Mouse (Mus musculus): ENCODE measurements at regions not wholly inside any gene's neighbourhood (a gene's known extent, or its start where the extent isn't known, plus 50 kb on each side); places are given as distances from the start of the nearest gene placed in this dataset.

DNA sequence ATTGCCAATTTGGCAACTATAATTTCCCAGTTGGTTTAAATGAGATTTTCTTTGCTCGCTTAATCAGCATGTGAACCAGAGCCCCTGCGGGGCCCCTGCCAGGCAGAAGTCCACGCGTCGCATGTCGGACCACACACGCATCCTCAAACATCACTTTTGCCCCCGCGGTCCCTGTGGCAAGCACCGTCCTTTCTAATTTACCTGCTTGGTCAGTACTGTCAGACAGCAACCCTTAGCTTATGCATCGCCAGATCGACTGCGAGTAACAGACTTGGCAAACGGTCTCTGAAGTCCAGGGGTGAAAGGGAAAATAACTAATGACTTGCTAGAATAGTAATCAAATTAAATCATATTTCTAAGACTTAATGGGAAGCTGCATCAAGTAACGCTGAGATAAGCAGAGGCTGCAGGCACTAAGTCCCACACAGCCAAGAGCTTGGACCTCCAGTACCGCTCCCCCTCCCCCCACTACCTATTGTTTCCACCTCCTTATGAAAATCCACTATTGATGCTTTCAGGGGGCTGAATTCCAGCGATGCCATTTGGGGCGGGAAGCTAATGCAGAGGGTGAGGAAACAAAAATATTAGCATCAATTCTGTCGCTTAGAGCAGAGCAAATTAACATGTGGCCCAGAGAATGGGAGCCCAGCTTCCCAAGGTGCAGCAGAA is 142.0 kb upstream of the Cntnap4 start:
- Histone ChIP-seq H3K4me2 (ENCODE audit: low read depth, severe bottlenecking) (no peak overlapping the region), H3K4me3 (ENCODE audit: low read depth, low read length) (no peak overlapping the region), H3K9ac (ENCODE audit: low read length) (no peak overlapping the region), H3K36me3 (ENCODE audit: control insufficient read depth, insufficient read depth, low read length) (no peaks in the 10 kb centered on the region), H3K4me1 (ENCODE audit: control insufficient read depth, insufficient read depth, low read length) (no peaks in the 10 kb centered on the region), H3K27me3 (ENCODE audit: control insufficient read depth, insufficient read depth, low read length) (no peaks in the 10 kb centered on the region), H3K27ac (replicated peaks; ENCODE audit: low read depth, low read length) (no peak overlapping the region), H3K9me3 (ENCODE audit: control insufficient read depth, low read length) (no peaks in the 10 kb centered on the region)
- DNase-seq (ENCODE audit: low spot score) (no peak), ATAC-seq (ENCODE audit: insufficient number of reproducible peaks, low FRiP score, low TSS enrichment, low read depth) (no peak)
- 61% methylated on average over 19 of the region's 19 CpGs for WGBS

DNA sequence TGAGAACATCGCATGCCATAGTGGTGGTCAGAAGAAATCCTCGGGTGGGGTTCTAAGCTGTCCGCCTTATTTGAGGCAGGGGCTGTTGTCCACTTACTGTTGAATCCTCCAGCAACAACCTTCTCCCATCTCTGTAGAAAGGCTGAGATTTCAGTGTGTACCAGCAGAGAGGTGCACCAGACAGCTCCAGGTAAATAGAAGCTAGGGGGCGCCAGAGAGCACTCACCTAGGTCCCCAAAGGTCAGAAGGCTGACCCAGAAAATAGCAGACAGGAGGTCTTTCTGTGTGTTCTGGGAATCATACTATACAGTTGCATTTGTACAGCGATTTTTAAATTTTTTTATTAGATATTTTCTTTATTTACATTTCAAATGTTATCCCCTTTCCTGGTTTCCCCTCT is 157.9 kb upstream of the Cntnap4 start:
- H3K4me3 ChIP-seq (ENCODE audit: low read depth, low read length) = no peak overlapping the region
- H3K9ac ChIP-seq (ENCODE audit: low read length) = no peak overlapping the region
- no peaks in the 10 kb centered on the region for H3K4me1 ChIP-seq (ENCODE audit: control insufficient read depth, insufficient read depth, low read length)
- H3K27ac ChIP-seq (replicated peaks; ENCODE audit: low read depth, low read length) = no peak overlapping the region
- H3K36me3 ChIP-seq (ENCODE audit: control insufficient read depth, insufficient read depth, low read length) = no peaks in the 10 kb centered on the region
- H3K9me3 ChIP-seq (ENCODE audit: control insufficient read depth, low read length) = no peaks in the 10 kb centered on the region
- 89% methylated on average over 5 of the region's 5 CpGs for WGBS
- DNase-seq (ENCODE audit: low spot score) (no peak), ATAC-seq (ENCODE audit: insufficient number of reproducible peaks, low FRiP score, low TSS enrichment, low read depth) (no peak)
- H3K27me3 ChIP-seq (ENCODE audit: control insufficient read depth, insufficient read depth, low read length) = no peaks in the 10 kb centered on the region
- H3K4me2 ChIP-seq (ENCODE audit: low read depth, severe bottlenecking) = no peak overlapping the region

DNA sequence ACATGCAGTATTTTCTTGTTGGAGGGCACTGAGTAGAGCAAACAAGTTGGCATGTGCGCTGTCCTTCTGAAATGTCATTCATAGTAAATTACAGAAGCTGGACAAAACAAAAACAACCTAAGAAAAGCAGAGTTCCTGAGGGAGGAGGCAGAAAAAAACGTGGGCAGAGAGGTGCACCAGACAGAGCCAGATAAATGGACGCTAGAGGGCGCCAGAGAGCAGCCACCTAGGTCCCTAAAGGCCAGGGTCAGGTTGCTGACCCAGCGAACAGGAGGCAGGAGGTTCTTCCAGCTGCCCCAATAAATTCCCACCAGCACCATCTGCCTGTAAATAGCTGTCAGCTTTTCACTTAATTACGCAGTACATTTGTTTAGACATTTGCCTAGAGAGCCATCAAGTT is 158.6 kb upstream of the Cntnap4 start:
- no peaks in the 10 kb centered on the region for H3K27me3 ChIP-seq (ENCODE audit: control insufficient read depth, insufficient read depth, low read length)
- H3K27ac ChIP-seq (replicated peaks; ENCODE audit: low read depth, low read length) = no peak overlapping the region
- no peaks in the 10 kb centered on the region for H3K36me3 ChIP-seq (ENCODE audit: control insufficient read depth, insufficient read depth, low read length)
- H3K4me3 ChIP-seq (ENCODE audit: low read depth, low read length) = no peak overlapping the region
- WGBS = 19% methylated on average over 6 of the region's 6 CpGs
- H3K4me1 ChIP-seq (ENCODE audit: control insufficient read depth, insufficient read depth, low read length) = no peaks in the 10 kb centered on the region
- ATAC-seq (ENCODE audit: insufficient number of reproducible peaks, low FRiP score, low TSS enrichment, low read depth) (no peak), DNase-seq (ENCODE audit: low spot score) (peak; percentile 74)
- no peak overlapping the region for H3K9ac ChIP-seq (ENCODE audit: low read length)
- no peak overlapping the region for H3K4me2 ChIP-seq (ENCODE audit: low read depth, severe bottlenecking)
- H3K9me3 ChIP-seq (ENCODE audit: control insufficient read depth, low read length) = no peaks in the 10 kb centered on the region

DNA sequence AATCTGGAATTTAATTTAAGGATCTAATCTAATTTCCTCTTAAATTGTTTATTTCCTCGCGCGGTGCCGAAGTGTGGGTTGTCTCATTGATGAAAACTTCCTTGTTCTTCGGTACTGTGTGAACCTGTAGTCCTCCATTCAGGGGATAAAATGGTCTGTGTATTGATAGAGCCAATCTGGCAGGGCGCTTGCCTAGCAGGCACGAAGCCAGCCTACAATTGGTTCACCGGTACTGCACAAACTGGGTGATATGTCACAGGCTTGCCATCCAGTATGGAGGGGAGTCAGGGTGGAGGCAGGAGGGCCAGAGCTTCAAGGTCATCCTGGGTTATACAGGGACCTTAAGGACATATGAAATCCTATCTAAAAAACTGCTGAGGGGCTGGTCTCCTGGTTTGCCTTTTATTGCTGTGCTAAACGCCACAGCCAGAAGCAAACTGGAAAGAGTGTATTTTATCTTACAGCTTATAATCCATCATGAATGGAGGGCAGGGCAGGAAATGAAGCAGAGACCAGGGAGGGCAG is 161.6 kb upstream of the Cntnap4 start:
- Histone ChIP-seq H3K27me3 (ENCODE audit: control insufficient read depth, insufficient read depth, low read length) (no peaks in the 10 kb centered on the region), H3K27ac (replicated peaks; ENCODE audit: low read depth, low read length) (no peak overlapping the region), H3K4me1 (ENCODE audit: control insufficient read depth, insufficient read depth, low read length) (no peaks in the 10 kb centered on the region), H3K4me3 (ENCODE audit: low read depth, low read length) (no peak overlapping the region), H3K36me3 (ENCODE audit: control insufficient read depth, insufficient read depth, low read length) (no peaks in the 10 kb centered on the region), H3K9me3 (ENCODE audit: control insufficient read depth, low read length) (no peaks in the 10 kb centered on the region), H3K4me2 (ENCODE audit: low read depth, severe bottlenecking) (no peak overlapping the region), H3K9ac (ENCODE audit: low read length) (no peak overlapping the region)
- WGBS = 92% methylated on average over 9 of the region's 9 CpGs
- DNase-seq (ENCODE audit: low spot score) = no peak
- ATAC-seq (ENCODE audit: insufficient number of reproducible peaks, low FRiP score, low TSS enrichment, low read depth) = no peak

DNA sequence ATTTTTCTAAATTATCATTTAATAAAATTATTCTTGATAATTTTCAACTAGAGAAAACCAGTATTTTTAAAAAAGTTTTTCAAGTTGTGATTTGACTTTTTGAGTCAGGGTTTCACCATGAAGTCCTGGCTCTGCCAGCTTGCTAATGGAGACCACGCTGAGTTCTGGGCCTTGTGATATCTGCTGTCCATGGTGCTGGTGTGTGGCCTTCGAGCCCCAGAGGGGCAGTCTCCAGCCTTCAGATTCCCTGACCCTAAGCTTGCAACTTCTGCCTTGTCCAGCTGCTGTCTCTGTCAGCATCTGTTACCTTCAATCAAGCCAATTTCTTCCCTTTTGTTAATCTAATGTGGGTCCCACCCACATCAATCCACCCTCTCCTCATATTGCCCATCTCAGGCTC is 165.8 kb upstream of the Cntnap4 start:
- 7% methylated on average over 2 of the region's 2 CpGs for WGBS

DNA sequence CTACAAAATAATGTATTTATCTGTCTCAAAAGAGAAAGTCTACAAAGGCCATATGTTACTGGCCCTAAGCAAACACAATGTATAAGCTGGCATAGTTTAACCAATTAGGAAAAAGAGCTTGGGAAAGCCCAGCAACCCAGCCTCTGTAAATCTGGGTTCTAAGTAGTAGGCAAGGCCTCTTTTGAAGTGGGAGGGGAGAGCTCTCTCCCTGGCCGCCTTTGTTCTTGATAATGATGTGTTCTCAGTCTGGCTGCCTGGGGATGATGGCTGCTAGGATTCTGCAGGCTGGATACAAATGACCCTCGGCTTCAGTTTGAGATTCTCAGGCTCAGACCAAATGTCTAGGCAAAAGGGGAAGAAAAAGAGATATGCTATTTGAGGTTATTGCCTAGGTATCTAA is 172.4 kb upstream of the Cntnap4 start:
- Histone ChIP-seq H3K27me3 (ENCODE audit: control insufficient read depth, insufficient read depth, low read length) (no peaks in the 10 kb centered on the region), H3K9me3 (ENCODE audit: control insufficient read depth, low read length) (no peaks in the 10 kb centered on the region), H3K9ac (ENCODE audit: low read length) (no peak overlapping the region), H3K4me3 (ENCODE audit: low read depth, low read length) (no peak overlapping the region), H3K4me2 (ENCODE audit: low read depth, severe bottlenecking) (no peak overlapping the region), H3K36me3 (ENCODE audit: control insufficient read depth, insufficient read depth, low read length) (no peaks in the 10 kb centered on the region), H3K27ac (replicated peaks; ENCODE audit: low read depth, low read length) (no peak overlapping the region), H3K4me1 (ENCODE audit: control insufficient read depth, insufficient read depth, low read length) (no peaks in the 10 kb centered on the region)
- ATAC-seq (ENCODE audit: insufficient number of reproducible peaks, low FRiP score, low TSS enrichment, low read depth) (no peak), DNase-seq (ENCODE audit: low spot score) (no peak)
- 29% methylated on average over 2 of the region's 2 CpGs for WGBS

More for the DNA sequence above, 165.8 kb upstream of the Cntnap4 start:
- H3K36me3 ChIP-seq (ENCODE audit: control insufficient read depth, insufficient read depth, low read length) = no peaks in the 10 kb centered on the region
- no peak overlapping the region for H3K4me2 ChIP-seq (ENCODE audit: low read depth, severe bottlenecking)
- H3K4me3 ChIP-seq (ENCODE audit: low read depth, low read length) = no peak overlapping the region
- H3K4me1 ChIP-seq (ENCODE audit: control insufficient read depth, insufficient read depth, low read length) = no peaks in the 10 kb centered on the region
- H3K9ac ChIP-seq (ENCODE audit: low read length) = no peak overlapping the region
- H3K27me3 ChIP-seq (ENCODE audit: control insufficient read depth, insufficient read depth, low read length) = no peaks in the 10 kb centered on the region
- ATAC-seq (ENCODE audit: insufficient number of reproducible peaks, low FRiP score, low TSS enrichment, low read depth) = 0 out of 2 replicates have a peak, but pooled peaks have one; percentile 73
- no peak overlapping the region for H3K27ac ChIP-seq (replicated peaks; ENCODE audit: low read depth, low read length)
- no peaks in the 10 kb centered on the region for H3K9me3 ChIP-seq (ENCODE audit: control insufficient read depth, low read length)
- DNase-seq (ENCODE audit: low spot score) = peak; percentile 65

DNA sequence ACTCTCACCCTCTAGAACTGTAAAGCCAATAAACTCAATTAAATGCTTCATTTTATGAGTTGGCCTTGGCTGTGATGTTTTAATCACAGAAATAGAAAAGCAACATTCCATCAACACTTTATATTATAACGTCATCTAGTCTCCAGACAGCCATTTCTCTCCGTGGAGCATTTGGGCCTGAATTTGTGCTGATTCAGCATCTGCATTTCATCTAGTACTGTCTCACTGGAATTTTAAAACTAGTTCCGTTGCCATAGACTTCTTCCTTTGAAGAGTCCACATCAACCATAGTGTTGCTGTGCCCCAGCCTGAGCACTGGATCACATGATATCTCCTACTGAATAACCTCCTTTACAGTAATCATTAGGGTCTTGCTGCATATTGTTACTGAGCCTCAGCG is 179.7 kb upstream of the Cntnap4 start:
- Histone ChIP-seq H3K9me3 (ENCODE audit: control insufficient read depth, low read length) (no peaks in the 10 kb centered on the region), H3K27me3 (ENCODE audit: control insufficient read depth, insufficient read depth, low read length) (no peaks in the 10 kb centered on the region), H3K27ac (replicated peaks; ENCODE audit: low read depth, low read length) (no peak overlapping the region), H3K4me3 (ENCODE audit: low read depth, low read length) (no peak overlapping the region), H3K4me2 (ENCODE audit: low read depth, severe bottlenecking) (no peak overlapping the region), H3K4me1 (ENCODE audit: control insufficient read depth, insufficient read depth, low read length) (no peaks in the 10 kb centered on the region), H3K9ac (ENCODE audit: low read length) (no peak overlapping the region), H3K36me3 (ENCODE audit: control insufficient read depth, insufficient read depth, low read length) (no peaks in the 10 kb centered on the region)
- no peak for DNase-seq (ENCODE audit: low spot score)
- 83% methylated on average over 4 of the region's 4 CpGs for WGBS
- ATAC-seq (ENCODE audit: insufficient number of reproducible peaks, low FRiP score, low TSS enrichment, low read depth) = no peak

DNA sequence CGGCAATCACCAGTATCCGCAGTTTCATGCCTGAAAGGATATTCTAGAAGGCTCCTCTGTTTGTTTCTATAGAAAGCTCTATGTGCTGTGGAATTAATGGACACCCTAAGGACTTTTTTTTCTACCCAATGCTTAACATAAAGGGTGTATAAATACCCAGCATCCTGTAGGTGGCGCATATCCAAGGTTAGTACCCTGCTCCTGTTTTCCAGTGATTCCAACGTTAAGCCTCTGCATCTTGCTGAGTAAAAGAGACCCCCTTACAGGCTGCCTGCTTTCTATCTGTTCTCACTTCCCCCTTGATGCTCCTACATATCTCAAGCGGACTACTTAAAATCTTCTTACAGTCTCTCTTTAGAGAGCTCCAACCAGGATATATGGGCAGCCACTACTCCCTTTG is 221.5 kb upstream of the Cntnap4 start:
- H3K4me3 ChIP-seq (ENCODE audit: low read depth, low read length) = no peak overlapping the region
- H3K4me2 ChIP-seq (ENCODE audit: low read depth, severe bottlenecking) = no peak overlapping the region; the same call in 1 of the 2 replicates
- no peaks in the 10 kb centered on the region for H3K9me3 ChIP-seq (ENCODE audit: control insufficient read depth, low read length)
- no peak for ATAC-seq (ENCODE audit: insufficient number of reproducible peaks, low FRiP score, low TSS enrichment, low read depth)
- no peaks in the 10 kb centered on the region for H3K4me1 ChIP-seq (ENCODE audit: control insufficient read depth, insufficient read depth, low read length)
- WGBS = 35% methylated on average over 5 of the region's 5 CpGs
- peak; percentile 57 for DNase-seq (ENCODE audit: low spot score)
- no peak overlapping the region for H3K9ac ChIP-seq (ENCODE audit: low read length)
- H3K27ac ChIP-seq (replicated peaks; ENCODE audit: low read depth, low read length) = no peak overlapping the region
- H3K27me3 ChIP-seq (ENCODE audit: control insufficient read depth, insufficient read depth, low read length) = no peaks in the 10 kb centered on the region
- no peaks in the 10 kb centered on the region for H3K36me3 ChIP-seq (ENCODE audit: control insufficient read depth, insufficient read depth, low read length)

DNA sequence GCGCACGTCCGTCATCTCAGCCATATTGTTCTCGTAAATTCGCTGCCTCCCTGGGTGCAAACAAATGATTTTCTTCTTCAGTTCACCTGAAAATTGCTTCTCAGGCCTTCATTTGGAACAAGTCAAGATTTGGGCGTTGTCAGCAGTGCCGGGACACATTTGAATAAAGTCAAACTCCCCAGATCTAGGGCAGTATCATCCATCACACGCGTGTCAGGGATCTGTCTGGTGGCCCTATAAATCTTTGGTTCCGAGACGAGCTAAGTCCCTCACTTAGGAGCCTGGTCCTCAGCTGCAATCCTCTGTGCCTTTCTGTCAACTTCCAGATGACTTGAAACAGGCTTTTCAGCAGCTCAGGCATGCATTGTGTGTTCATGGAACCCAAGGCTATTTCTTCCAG is 236.7 kb upstream of the Cntnap4 start:
- no peaks in the 10 kb centered on the region for H3K9me3 ChIP-seq (ENCODE audit: control insufficient read depth, low read length)
- no peak overlapping the region for H3K4me3 ChIP-seq (ENCODE audit: low read depth, low read length)
- DNase-seq (ENCODE audit: low spot score) (no peak), ATAC-seq (ENCODE audit: insufficient number of reproducible peaks, low FRiP score, low TSS enrichment, low read depth) (no peak)
- no peak overlapping the region for H3K27ac ChIP-seq (replicated peaks; ENCODE audit: low read depth, low read length)
- 32% methylated on average over 11 of the region's 11 CpGs for WGBS
- no peaks in the 10 kb centered on the region for H3K36me3 ChIP-seq (ENCODE audit: control insufficient read depth, insufficient read depth, low read length)
- H3K27me3 ChIP-seq (ENCODE audit: control insufficient read depth, insufficient read depth, low read length) = no peaks in the 10 kb centered on the region
- H3K4me2 ChIP-seq (ENCODE audit: low read depth, severe bottlenecking) = no peak overlapping the region
- no peak overlapping the region for H3K9ac ChIP-seq (ENCODE audit: low read length)
- 0 out of 2 replicates have a peak, but pooled peaks cover under 1% of the 10 kb centered on the region for H3K4me1 ChIP-seq (ENCODE audit: control insufficient read depth, insufficient read depth, low read length)

Data from limb, embryonic 11.5 days (tissue).